14 mouse cellular contexts compared by ENCODE assay signal in genomic region chr16:71678075-71678701, GRCm38 (mm10).
A peak's percentile ranks its signal among the peaks of the same experiment; 100 is the strongest.
DNase-seq lines count a peak whose midpoint lies in the region; ATAC-seq lines count a peak whose summit lies in the region.
"Had no signal": no experiment of that assay in that cellular context is flagged by ENCODE, and none has a peak within 500 bp of the region (broad histone marks: within the 10 kb centered on the region; RNA-seq: fewer than 3 reads in every experiment).

No protein-coding gene starts in this region.

- no peak overlapping the region for H3K9ac ChIP-seq in midbrain, embryonic 14.5 days (replicated peaks; ENCODE audit: low read length)
- no peak overlapping the region for H3K9ac ChIP-seq in midbrain, embryonic 11.5 days (ENCODE audit: low read length)
- no peak overlapping the region for H3K9ac ChIP-seq in embryonic facial prominence, embryonic 11.5 days (replicated peaks; ENCODE audit: low read length)
- H3K9ac ChIP-seq: liver, embryonic 13.5 days had no signal

- no peaks in the 10 kb centered on the region for H3K27me3 ChIP-seq in midbrain, embryonic 14.5 days (ENCODE audit: control insufficient read depth, insufficient read depth, low read length)
- H3K27me3 ChIP-seq in midbrain, embryonic 11.5 days (ENCODE audit: control insufficient read depth, insufficient read depth, low read length) = no peaks in the 10 kb centered on the region
- no peaks in the 10 kb centered on the region for H3K27me3 ChIP-seq in embryonic facial prominence, embryonic 11.5 days (ENCODE audit: control insufficient read depth, insufficient read depth, low read length)
- H3K27me3 ChIP-seq: liver, embryonic 13.5 days had no signal

- H3K4me2 ChIP-seq in midbrain, embryonic 14.5 days (ENCODE audit: low read length) = no peak overlapping the region
- no peak overlapping the region for H3K4me2 ChIP-seq in midbrain, embryonic 11.5 days
- no peak overlapping the region for H3K4me2 ChIP-seq in embryonic facial prominence, embryonic 11.5 days (ENCODE audit: low read depth, low read length)
- H3K4me2 ChIP-seq: liver, embryonic 13.5 days had no signal

- no peak for ATAC-seq in midbrain, embryonic 14.5 days (ENCODE audit: low FRiP score, low TSS enrichment)
- ATAC-seq in midbrain, embryonic 11.5 days (ENCODE audit: low FRiP score) = no peak
- ATAC-seq in embryonic facial prominence, embryonic 11.5 days (replicated peaks; ENCODE audit: insufficient number of reproducible peaks, low FRiP score, low TSS enrichment, low read depth) = no peak

- no peaks in the 10 kb centered on the region for H3K36me3 ChIP-seq in midbrain, embryonic 14.5 days (ENCODE audit: control insufficient read depth, insufficient read depth, low read length)
- no peaks in the 10 kb centered on the region for H3K36me3 ChIP-seq in midbrain, embryonic 11.5 days (ENCODE audit: control insufficient read depth, insufficient read depth, low read length)
- no peaks in the 10 kb centered on the region for H3K36me3 ChIP-seq in embryonic facial prominence, embryonic 11.5 days (replicated peaks; ENCODE audit: control insufficient read depth, insufficient read depth, low read depth, low read length)
- H3K36me3 ChIP-seq: liver, embryonic 13.5 days had no signal

- 17% methylated on average over 2 of the region's 2 CpGs for WGBS in midbrain, embryonic 14.5 days
- 17% methylated on average over 2 of the region's 2 CpGs for WGBS in midbrain, embryonic 11.5 days
- 6% methylated on average over 2 of the region's 2 CpGs for WGBS in embryonic facial prominence, embryonic 11.5 days

- no peaks in the 10 kb centered on the region for H3K4me1 ChIP-seq in midbrain, embryonic 14.5 days (ENCODE audit: control insufficient read depth, insufficient read depth, low read length)
- H3K4me1 ChIP-seq in midbrain, embryonic 11.5 days (ENCODE audit: control insufficient read depth, insufficient read depth, low read length) = no peaks in the 10 kb centered on the region
- H3K4me1 ChIP-seq in embryonic facial prominence, embryonic 11.5 days (ENCODE audit: control insufficient read depth, insufficient read depth, low read length) = no peaks in the 10 kb centered on the region
- H3K4me1 ChIP-seq: liver, embryonic 13.5 days had no signal

- H3K4me3 ChIP-seq in midbrain, embryonic 14.5 days (replicated peaks; ENCODE audit: low read depth, low read length) = no peak overlapping the region
- H3K4me3 ChIP-seq in midbrain, embryonic 11.5 days (ENCODE audit: low read depth, low read length) = no peak overlapping the region
- no peak overlapping the region for H3K4me3 ChIP-seq in embryonic facial prominence, embryonic 11.5 days (ENCODE audit: low read depth, low read length)
- H3K4me3 ChIP-seq: liver, embryonic 13.5 days had no signal

- no peaks in the 10 kb centered on the region for H3K9me3 ChIP-seq in midbrain, embryonic 14.5 days (ENCODE audit: control insufficient read depth, low read length)
- H3K9me3 ChIP-seq in midbrain, embryonic 11.5 days (ENCODE audit: control insufficient read depth, low read length) = no peaks in the 10 kb centered on the region
- no peaks in the 10 kb centered on the region for H3K9me3 ChIP-seq in embryonic facial prominence, embryonic 11.5 days (replicated peaks; ENCODE audit: control insufficient read depth, low read length)
- H3K9me3 ChIP-seq: liver, embryonic 13.5 days had no signal

- peak; percentile 2 to 18 for DNase-seq in cerebellum, postnatal 14 days
- no peak for DNase-seq in cerebellum, adult 11 months
- peak; percentile 32 for DNase-seq in midbrain, embryonic 14.5 days
- no peak for DNase-seq in midbrain, embryonic 11.5 days (ENCODE audit: low spot score, missing footprints)
- DNase-seq in embryonic facial prominence, embryonic 11.5 days (ENCODE audit: low spot score) = peak; percentile 83
- DNase-seq in yolk sac, embryonic 10.5 days (ENCODE audit: low spot score) = peak; percentile 3
- no peak for DNase-seq in lung, postnatal 25 days (ENCODE audit: low spot score)
- no peak for DNase-seq in kidney, postnatal 4 days
- DNase-seq: cerebellum, postnatal 25 days; kidney, postnatal 14 days; liver, embryonic 13.5 days; lung, postnatal 10 days; right cerebral cortex, postnatal 25 days; thymus, adult 2 months had no signal

- H3K27ac ChIP-seq in midbrain, embryonic 14.5 days (replicated peaks; ENCODE audit: low read depth, low read length) = no peak overlapping the region
- H3K27ac ChIP-seq in midbrain, embryonic 11.5 days (ENCODE audit: low read depth, low read length) = no peak overlapping the region
- no peak overlapping the region for H3K27ac ChIP-seq in embryonic facial prominence, embryonic 11.5 days (replicated peaks; ENCODE audit: low read depth, low read length)
- H3K27ac ChIP-seq: liver, embryonic 13.5 days had no signal

Comparison
In these comparisons a context has a peak if more than half of its experiments do, and no peak if none do; other contexts are left out.
1. DNase-seq: peak in cerebellum, postnatal 14 days (2 of 2), midbrain, embryonic 14.5 days (single experiment), embryonic facial prominence, embryonic 11.5 days (single experiment) and yolk sac, embryonic 10.5 days (single experiment); none in cerebellum, adult 11 months (single experiment), midbrain, embryonic 11.5 days (single experiment), lung, postnatal 25 days (single experiment) and kidney, postnatal 4 days (0 of 2).